Mouse (Mus musculus) Patski (cell line): Measurements from ENCODE around the gene Arid3c. TPM values are rescaled to one million over a fixed set of nuclear protein-coding genes. Genes with fewer than 3 reads are reported as not detected.
"Not testable (repeated sequence)": the region's sequence is repeated elsewhere in the genome, so short reads cannot be mapped to it uniquely, and the experiment has no call there.

ENCODE experiments used
- ATAC-seq: fragments of 100-300 bp; one replicate; pipeline ENCODE4 v1.8.0; 2021
- CTCF ChIA-PET: fragments of 350-600 bp; sonication (Branson Sonifier 250); formaldehyde crosslinking; loops from one replicate; lab custom pipeline; 2022; ENCODE audit warnings: inconsistent platforms; lab: Charles Lee
- POLR2A ChIA-PET: fragments of 350-600 bp; sonication (Branson Sonifier 250); formaldehyde crosslinking; loops from one replicate; lab custom pipeline; 2022; ENCODE audit warnings: antibody characterized with exemption, inconsistent platforms; lab: Charles Lee
- DNase-seq: peaks from one replicate; pipeline ENCODE4 v3.0.0-alpha.2; 2011; ENCODE audit warnings: low read depth, low spot score
- H3K27me3 ChIP-seq: fragments of 371-371 bp; one replicate; pipeline ENCODE4 v1.5.1; 2021
- CTCF ChIP-seq: fragments of 100-300 bp; IDR thresholded peaks from one replicate; pipeline ENCODE4 v1.5.1; 2021
- in situ Hi-C: fragments of 300-500 bp; cut with MboI; formaldehyde crosslinking; loops from 3 replicates; pipeline ENCODE4 v1.11.1; 2018; ENCODE audit warnings: low pct_unique_long_range_greater_than_20kb, mixed read lengths
- polyA plus RNA-seq: library from polyadenylated mRNA; unstranded; gene quantifications from one replicate; pipeline ENCODE4 v1.2.3, GENCODE M21; 2021

The Arid3c gene
- polyA plus RNA-seq, 1 experiment from 2014 or later: 0.04 TPM

DNA sequence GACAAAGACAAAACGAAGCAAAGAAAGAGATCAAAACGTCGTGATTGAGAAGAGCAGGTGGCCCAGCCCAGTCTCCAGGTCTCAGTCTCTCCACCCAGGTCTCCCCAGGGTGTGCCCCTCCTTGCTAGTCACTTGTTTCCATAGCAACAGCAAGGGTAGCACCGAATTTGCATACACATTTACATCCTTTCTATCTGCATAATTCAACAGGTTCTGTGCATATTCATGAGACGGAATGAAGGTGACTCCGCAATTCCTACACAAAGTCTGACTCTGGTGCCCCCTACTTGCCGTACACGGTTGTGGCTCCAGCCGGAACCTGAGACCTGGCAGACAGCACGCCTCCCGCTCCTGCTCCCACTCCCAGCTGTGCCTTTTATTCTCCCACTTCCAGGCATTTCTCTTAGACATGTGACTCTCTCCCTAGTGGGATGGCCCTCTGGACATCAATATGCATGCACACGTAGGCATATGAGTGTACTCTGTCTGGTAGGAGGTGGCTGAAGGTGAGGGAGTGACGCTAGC lies 23.9 kb downstream of the Arid3c start:
- POLR2A ChIA-PET: interaction anchor here (1.2 kb wide), 1 partner anchor 45 kb away, joined by 3 read pairs; no protein-coding TSS in a partner anchor
- in situ Hi-C loops: loop anchor here (5.0 to 25.0 kb wide), 3 partner anchors 50 to 570 kb away; partner anchors contain the start of gene Ube2r2
- no peak for TF ChIP-seq CTCF
- ATAC-seq: no peak
- CTCF ChIA-PET: interaction anchor here (0.9 to 2.0 kb wide), 8 partner anchors 54 to 242 kb away, joined by 3 to 12 read pairs (median 4); partner anchors contain the start of genes Kif24 and Nudt2
- no peaks in the 10 kb centered on the region for H3K27me3 ChIP-seq
- no peak for DNase-seq

DNA sequence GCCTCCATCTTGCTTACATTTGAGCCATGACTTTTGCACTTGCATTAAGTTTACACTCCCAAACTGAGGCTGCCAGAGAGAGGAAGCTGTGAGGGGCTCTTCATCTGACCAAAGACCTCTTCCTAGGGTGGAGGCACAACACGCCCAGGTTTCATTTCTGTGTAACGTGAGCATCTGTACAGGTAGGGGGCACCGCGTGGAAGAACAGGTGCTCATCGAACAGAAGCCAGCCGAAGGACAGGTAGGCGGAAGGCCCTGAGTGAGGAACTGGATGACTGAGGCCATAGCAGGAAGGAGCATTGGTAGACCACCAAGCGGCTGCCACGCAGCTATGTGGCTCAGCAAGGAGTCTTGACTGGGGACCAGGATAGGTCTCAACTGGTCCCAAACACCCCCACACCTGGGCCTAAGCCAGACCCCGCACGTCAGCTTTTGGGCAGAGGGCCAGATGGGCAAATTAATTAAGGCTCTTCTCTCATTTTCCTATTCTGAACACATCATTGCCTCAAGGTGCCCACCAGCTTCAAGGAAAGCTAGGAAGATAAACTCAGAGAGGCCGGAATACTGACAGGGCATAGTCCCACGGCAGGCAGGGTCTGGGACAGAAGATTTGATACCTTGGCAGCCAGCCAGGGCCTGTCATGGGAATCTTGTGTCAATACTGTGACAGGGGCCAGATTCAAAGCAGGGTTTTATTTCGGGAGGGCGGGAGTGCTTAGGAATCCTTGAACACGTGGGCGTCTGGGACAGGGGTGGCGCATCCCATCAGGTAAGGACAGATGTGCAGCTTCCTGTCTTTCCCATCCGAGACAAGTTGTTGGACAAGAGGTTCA lies 24.8 kb downstream of the Arid3c start:
- in situ Hi-C loops: loop anchor here (5.0 to 25.0 kb wide), 3 partner anchors 49 to 569 kb away; partner anchors contain the start of gene Ube2r2
- no peaks in the 10 kb centered on the region for H3K27me3 ChIP-seq
- no peak for ATAC-seq
- no peak for TF ChIP-seq CTCF
- ChIA-PET POLR2A (interaction anchor here (1.2 kb wide), 1 partner anchor 44 kb away, joined by 3 read pairs; no protein-coding TSS in a partner anchor), CTCF (interaction anchor here (1.3 to 2.0 kb wide), 3 partner anchors 53 to 241 kb away, joined by 3 to 6 read pairs (median 5); partner anchors contain the start of genes Kif24 and Nudt2)
- no peak for DNase-seq

GRCm38 (mm10) chr4:41704651-41705050 lies 26.3 kb downstream of the Arid3c start:
- H3K27me3 ChIP-seq: no peaks in the 10 kb centered on the region
- ChIA-PET CTCF (no interaction called here), POLR2A (no interaction called here)
- ATAC-seq (no peak), DNase-seq (no peak)
- in situ Hi-C loops: loop anchor here (5.0 to 25.0 kb wide), 3 partner anchors 47 to 567 kb away; partner anchors contain the start of gene Ube2r2
- no peak for TF ChIP-seq CTCF

GRCm38 (mm10) chr4:41702226-41702625 lies 28.7 kb downstream of the Arid3c start:
- DNase-seq, H3K27me3 ChIP-seq, POLR2A ChIA-PET, CTCF ChIA-PET, ATAC-seq: not testable (repeated sequence)
- in situ Hi-C loops: loop anchor here (25.0 kb wide), 1 partner anchor 565 kb away; the partner anchor contains the start of gene Ube2r2

GRCm38 (mm10) chr4:41700224-41700623 lies 30.7 kb downstream of the Arid3c start:
- H3K27me3 ChIP-seq, ATAC-seq, CTCF ChIA-PET, DNase-seq, POLR2A ChIA-PET: not testable (repeated sequence)
- in situ Hi-C loops: loop anchor here (25.0 kb wide), 1 partner anchor 563 kb away; the partner anchor contains the start of gene Ube2r2

DNA sequence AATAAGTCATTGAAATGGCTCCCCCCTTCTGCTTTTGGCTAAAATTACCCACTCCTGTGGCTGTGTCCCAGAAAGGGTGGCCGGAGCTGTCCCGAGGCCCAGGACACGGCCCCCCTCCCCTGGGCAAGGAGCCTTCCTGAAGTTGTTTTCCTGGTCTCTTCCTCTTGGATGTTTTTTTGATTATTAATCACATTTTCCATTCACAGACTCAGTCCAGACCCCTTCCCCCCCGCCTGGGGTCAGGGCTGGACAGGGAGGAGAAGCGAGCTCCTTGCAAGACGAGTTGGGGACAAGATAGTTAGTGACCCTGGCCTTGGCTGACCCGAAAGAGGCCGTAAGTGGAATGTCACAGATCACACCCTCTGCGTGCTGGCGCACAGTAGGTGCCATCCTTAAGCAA lies 31.2 kb downstream of the Arid3c start, which contains the start of gene Il11ra1:
Il11ra1 (plus strand) TSS at position 207 of the 400 bp plus-strand sequence.
- CTCF ChIA-PET, DNase-seq, POLR2A ChIA-PET, H3K27me3 ChIP-seq, ATAC-seq: not testable (repeated sequence)
- in situ Hi-C loops: loop anchor here (25.0 kb wide), 1 partner anchor 562 kb away; the partner anchor contains the start of gene Ube2r2

GRCm38 (mm10) chr4:41698421-41699016 lies 32.4 kb downstream of the Arid3c start:
- DNase-seq, in situ Hi-C loops, POLR2A ChIA-PET, ATAC-seq, H3K27me3 ChIP-seq, CTCF ChIA-PET: not testable (repeated sequence)

DNA sequence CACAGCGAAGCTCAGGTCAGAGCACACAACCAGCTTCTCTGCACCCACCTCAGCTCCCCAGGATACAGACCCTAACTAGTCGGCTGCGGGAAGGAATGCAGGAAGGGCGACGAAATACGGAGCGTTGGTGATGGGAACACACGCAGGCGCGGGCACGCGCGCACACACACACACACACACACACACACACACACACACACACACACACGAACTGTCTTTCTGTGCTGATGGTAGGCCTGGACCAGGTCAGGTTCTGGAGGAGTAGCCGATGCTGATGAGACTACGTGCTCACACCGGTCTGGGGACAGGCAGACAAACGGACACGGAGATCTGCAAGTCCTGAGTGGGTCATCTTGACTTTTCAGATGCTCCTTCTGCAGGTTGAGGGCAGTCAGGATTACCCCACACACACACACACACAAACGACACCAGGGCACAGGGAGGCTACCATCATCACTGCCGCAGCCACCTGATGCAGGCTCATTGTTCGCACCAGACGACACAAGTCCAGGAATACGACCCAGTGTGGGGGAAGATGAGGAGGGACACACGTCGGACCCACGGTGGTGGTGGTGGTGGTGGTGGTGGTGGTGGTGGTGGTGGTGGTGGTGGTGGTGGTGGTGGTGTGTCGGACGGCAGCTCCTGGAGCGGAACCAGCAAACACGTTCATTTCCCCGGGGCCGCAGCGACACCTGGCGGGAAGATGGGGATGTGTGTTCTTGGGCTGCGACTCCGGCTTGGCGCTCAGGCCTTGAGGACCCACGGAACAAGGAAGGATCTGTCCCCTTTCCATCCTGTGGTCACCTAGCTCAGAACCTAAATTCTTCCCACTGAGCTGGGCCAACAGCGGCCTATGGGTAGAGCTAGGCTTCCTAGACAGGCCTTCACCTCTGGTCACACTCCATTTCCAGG lies 33.8 kb downstream of the Arid3c start, which contains the start of gene Cntfr:
Cntfr (minus strand) TSS at position 160 of the 912 bp plus-strand sequence.
- CTCF ChIA-PET, H3K27me3 ChIP-seq, ATAC-seq, DNase-seq, in situ Hi-C loops, POLR2A ChIA-PET: not testable (repeated sequence)

GRCm38 (mm10) chr4:41696452-41696851 lies 34.5 kb downstream of the Arid3c start:
- DNase-seq, H3K27me3 ChIP-seq, POLR2A ChIA-PET, ATAC-seq, CTCF ChIA-PET, in situ Hi-C loops: not testable (repeated sequence)

GRCm38 (mm10) chr4:41695800-41696199 lies 35.1 kb downstream of the Arid3c start:
- H3K27me3 ChIP-seq: not testable (repeated sequence)

DNA sequence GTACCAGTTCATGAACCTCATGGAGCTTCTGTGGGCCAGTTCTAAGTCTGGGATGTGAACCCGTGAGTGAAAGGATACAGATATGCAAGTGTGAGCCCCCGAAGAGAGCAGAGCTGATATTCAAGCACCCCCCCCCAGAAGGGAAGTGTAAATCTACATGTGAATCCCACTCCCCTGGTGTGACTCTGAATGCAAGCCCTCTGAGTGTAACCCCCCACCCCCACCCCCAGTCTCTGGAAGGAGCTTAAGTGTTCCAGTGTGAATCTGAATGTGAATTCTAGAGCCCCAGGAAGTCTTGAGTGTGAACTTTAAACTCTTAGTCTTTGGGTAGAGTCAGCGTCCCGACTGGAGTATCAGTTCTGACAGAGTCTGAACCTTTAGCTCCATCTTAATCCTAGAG lies 37.4 kb downstream of the Arid3c start:
- in situ Hi-C loops, ATAC-seq, H3K27me3 ChIP-seq, POLR2A ChIA-PET, DNase-seq, CTCF ChIA-PET: not testable (repeated sequence)

More at GRCm38 (mm10) chr4:41695800-41696199, 35.1 kb downstream of the Arid3c start:
- CTCF ChIA-PET, DNase-seq, ATAC-seq, POLR2A ChIA-PET, in situ Hi-C loops: not testable (repeated sequence)

- ATAC-seq, DNase-seq, POLR2A ChIA-PET, CTCF ChIA-PET, in situ Hi-C loops, H3K27me3 ChIP-seq: not testable (repeated sequence)
Measured at GRCm38 (mm10) chr4:41690014-41690413, 40.9 kb downstream of the Arid3c start.

- H3K27me3 ChIP-seq, CTCF ChIA-PET, ATAC-seq, POLR2A ChIA-PET, in situ Hi-C loops, DNase-seq: not testable (repeated sequence)
Measured at GRCm38 (mm10) chr4:41688562-41688961, 42.4 kb downstream of the Arid3c start.
